Mouse (Mus musculus): ENCODE results near the gene Ppp4r1.
A peak's percentile ranks its signal among the peaks of the same experiment; 100 is the strongest.

Gene Ppp4r1

GRCm38 (mm10) chr17:65782551-65783141 is at the start of gene Ppp4r1:
Ppp4r1 (plus strand) TSS chr17:65782573.
- peak; percentile 86 to 91 for DNase-seq

GRCm38 (mm10) chr17:65732666-65733065 is 49.7 kb upstream of the Ppp4r1 start:
- DNase-seq, result no peak

DNA sequence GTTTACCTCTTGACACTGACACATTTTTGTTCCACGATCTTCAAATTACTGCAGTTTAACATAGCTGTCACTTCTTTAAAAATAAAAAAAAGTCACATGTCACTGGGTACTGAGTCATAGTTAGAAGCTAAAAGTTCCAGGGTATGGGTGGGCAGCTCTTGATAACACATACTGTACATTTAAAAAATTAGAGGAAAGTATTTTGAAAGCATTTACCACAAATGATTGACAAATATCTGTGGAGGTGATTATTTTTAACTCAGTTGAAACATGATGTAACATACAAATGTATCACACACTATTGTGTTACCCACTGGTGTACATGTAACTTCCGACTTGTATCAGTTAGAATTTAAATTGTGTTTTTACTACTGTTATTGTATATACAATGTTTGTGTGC is 47.3 kb upstream of the Ppp4r1 start:
- no peak for DNase-seq

DNA sequence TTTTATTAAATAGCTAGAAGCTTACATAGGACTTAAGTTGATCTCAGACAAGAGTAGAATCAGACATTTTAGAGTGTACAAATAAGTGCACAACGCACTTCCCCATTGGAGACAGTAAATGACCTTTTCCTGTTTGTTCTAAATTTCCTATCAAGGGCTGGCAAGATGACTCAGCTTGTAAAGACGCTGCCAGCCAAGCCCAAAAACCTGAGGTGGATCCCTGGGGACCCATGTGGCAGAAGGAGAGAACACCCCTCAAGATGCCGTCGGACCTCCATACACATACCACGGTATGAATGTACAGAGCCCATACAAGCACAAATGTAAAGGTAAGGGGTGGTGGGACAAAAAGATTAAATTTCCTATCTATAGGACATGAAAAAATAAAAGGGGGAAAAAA is 45.2 kb upstream of the Ppp4r1 start:
- DNase-seq, result peak; percentile 12 to 26

GRCm38 (mm10) chr17:65737622-65738021 is 44.8 kb upstream of the Ppp4r1 start:
- DNase-seq, result peak; percentile 49

- no peak for DNase-seq
Observed at GRCm38 (mm10) chr17:65739874-65740725, 42.3 kb upstream of the Ppp4r1 start.

- no peak for DNase-seq
Observed at GRCm38 (mm10) chr17:65741565-65741964, 40.8 kb upstream of the Ppp4r1 start.

- DNase-seq, result no peak
Observed at GRCm38 (mm10) chr17:65742245-65742905, 40.0 kb upstream of the Ppp4r1 start.

- DNase-seq, result peak in 1 of 2 experiments; percentile 14
Observed at GRCm38 (mm10) chr17:65742969-65743368, 39.4 kb upstream of the Ppp4r1 start.

- DNase-seq, result no peak
Observed at GRCm38 (mm10) chr17:65743664-65744330, 38.6 kb upstream of the Ppp4r1 start.

GRCm38 (mm10) chr17:65746314-65746713 is 36.1 kb upstream of the Ppp4r1 start:
- no peak for DNase-seq

- no peak for DNase-seq
Observed at GRCm38 (mm10) chr17:65748997-65749396, 33.4 kb upstream of the Ppp4r1 start.

DNA sequence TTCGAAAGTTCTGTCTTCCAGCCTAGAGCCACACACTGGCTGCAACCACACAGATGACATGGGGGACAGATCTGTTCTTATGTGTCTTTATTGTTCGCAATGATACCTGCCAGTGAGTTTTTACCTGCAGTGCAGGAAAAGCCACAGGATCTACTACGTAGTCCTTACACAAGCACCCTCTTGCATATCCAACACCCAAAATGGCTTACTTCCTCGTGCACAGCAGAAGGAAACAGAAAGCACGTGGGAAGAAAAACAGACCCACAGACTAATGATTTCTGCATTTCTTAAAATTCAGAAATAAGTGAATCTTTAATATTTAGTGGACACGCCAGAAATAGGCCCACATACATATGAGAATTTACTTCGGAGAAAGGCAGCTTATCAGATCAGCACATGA is 32.6 kb upstream of the Ppp4r1 start:
- no peak for DNase-seq

GRCm38 (mm10) chr17:65750301-65750700 is 32.1 kb upstream of the Ppp4r1 start:
- peak in 1 of 2 experiments; percentile 33 for DNase-seq

DNA sequence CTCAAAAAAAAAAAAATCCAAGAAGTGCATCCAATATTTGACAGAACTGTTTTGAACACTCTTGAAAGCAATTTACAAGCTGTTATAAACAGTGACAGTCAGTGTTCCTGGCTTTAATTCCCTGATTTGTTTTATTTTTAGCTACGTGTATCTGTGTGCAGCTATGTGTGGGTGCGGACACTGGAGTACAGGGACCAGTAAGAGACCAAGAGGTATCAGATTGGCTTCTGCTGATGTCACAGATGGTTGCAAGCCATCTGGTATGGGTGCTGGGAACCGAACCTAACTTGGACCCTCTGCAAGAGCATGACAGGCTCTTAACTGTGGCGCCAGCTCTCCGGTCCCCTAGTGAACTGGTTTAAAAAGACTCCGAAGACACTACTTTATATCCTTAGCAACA is 29.2 kb upstream of the Ppp4r1 start:
- no peak for DNase-seq

- no peak for DNase-seq
Observed at GRCm38 (mm10) chr17:65755857-65756256, 26.5 kb upstream of the Ppp4r1 start.

- DNase-seq, result no peak
Observed at GRCm38 (mm10) chr17:65757150-65757549, 25.2 kb upstream of the Ppp4r1 start.

GRCm38 (mm10) chr17:65763221-65763620 is 19.2 kb upstream of the Ppp4r1 start:
- no peak for DNase-seq

DNA sequence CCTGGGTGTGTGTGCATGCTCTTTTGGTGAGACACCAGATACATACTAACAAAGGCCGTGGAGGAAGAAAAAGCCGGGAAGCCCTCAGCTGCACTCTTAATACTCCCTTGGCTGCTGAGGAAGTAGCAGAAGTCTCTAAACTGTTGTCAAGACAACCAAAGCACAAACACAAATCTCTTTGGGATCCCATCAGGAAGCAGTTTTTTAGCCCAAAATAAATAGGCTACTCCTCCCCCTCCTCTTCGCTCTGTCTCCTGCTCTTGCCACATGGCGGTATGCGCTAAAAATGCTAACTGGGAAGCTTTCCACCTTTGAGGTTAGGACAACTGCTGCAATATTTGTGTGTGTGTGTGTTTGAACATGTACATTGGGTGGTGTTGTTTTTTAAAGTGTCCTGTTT is 13.9 kb upstream of the Ppp4r1 start:
- DNase-seq, result peak; percentile 19 to 57

DNA sequence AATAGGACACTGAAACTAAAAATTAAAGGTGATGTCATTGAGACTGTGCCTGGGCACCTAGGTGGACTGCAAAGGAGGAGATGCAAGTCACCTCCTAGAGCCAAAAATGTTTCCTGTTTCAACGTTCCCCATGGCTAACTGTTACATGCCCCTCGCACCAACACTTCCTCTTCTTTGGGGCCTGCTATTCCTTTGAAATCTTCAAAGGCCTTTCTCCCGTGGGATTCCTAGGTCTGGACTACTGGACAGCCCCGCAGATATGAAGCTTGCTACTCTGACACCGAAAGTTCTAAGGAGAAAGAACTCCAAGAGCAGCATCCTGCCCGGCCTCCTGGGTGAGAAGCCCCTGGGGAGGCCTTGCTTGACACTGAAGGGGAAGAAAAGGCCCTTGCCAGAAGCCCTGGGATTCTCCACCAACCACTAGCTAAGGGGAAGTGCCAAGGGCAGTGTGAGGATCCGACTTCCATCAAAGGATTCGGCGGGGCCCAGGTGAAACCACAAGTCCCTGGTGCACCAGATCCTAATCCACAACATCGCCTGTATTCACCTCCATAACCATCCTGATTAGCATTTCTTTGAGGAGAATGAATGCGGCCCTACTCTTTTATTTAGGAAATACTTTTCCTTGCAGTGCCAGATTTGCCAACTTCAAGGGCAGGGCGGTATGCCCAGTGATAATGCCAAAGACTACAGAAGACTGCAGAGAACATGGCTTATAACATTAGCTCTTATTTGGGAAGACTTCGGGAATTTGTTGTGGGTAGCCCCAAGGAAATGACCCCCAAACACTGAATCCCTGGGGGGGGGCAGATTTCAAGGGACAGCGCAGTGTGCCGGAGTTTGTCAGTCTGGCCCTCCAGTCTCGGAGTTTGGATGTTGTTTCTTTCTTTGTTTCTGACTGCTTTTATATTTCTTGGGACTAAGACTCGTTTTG is 11.1 kb upstream of the Ppp4r1 start:
- peak in 1 of 2 experiments; percentile 20 for DNase-seq

GRCm38 (mm10) chr17:65771951-65772934 is 10.1 kb upstream of the Ppp4r1 start, which contains the start of gene Rab31:
Rab31 (minus strand) TSS chr17:65772752.
- peak; percentile 88 to 93 for DNase-seq
